Mouse (Mus musculus): ENCODE measurements around the gene Cyp4f18. TPM values are rescaled to one million over a fixed set of nuclear protein-coding genes. Genes with fewer than 3 reads are reported as not detected.

The Cyp4f18 gene
- total RNA-seq, 2 experiments from 2014 or later, result 0.70 to 0.73 TPM

DNA sequence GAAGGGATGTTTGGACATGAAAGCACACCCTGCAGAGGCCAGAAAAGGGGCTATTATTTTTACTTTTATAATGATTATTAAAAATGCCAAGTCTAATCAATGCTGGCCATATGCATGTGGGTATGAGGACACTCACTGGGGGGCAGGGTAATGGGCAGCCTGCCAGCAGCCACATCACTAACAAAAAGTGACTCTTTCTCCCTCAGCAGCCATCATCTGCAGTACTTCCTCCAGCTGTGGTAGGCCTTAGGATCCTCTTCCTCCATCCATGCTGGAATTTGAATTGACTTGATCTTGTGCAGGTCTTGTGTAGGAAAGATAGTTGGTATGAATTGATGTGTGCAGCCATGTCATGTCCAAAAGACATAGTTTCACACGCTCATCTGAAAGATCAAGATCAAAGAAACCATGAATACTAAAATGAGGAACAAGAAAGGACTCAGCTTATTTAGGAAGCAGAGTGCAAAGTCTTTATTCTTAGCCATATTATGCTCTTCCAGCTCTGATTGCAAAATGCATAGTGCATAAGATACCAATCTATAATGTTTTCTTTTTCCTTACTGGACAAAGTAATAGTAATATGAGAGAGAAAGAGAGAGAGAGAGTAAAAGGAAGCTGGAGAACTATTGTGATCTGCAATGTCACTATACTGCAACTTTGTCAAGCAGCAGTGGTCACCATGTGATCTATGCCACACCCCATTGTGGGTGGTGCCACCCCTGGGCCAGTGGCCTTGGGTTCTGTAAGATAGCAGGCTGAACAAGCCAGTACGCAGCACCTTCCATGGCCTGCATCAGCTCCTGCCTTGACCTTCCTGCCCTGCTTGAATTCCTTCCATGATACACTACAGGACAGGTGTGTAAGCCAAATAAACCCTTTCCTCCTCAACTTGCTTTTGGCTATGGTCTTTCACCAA, 68.9 kb downstream of the Cyp4f18 start:
- no peak for DNase-seq (ENCODE audit: low spot score)
- intact Hi-C loops (cut with DNase I), result no loop called here

Other genes with a start within 250 kb of the Cyp4f18 start
- gene Zfp709, start 127.6 kb downstream of the Cyp4f18 start, total RNA-seq (2021), result 1 to 10 TPM; 5.5 to 6.7 TPM
- 1 to 10 TPM; 3.1 to 6.1 TPM for gene Zfp882, start 101.0 kb downstream of the Cyp4f18 start, total RNA-seq (2021)
- gene Zfp617, start 101.0 kb downstream of the Cyp4f18 start, total RNA-seq (2021), result 10 to 100 TPM; 22.4 to 28.8 TPM
- gene Zfp961, start 58.6 kb downstream of the Cyp4f18 start, total RNA-seq (2021), result 1 to 10 TPM; 5.5 to 10.0 TPM
- gene Olfr372, start 31.6 kb upstream of the Cyp4f18 start, total RNA-seq (2021), result not detected
- gene Olfr373, start 73.6 kb upstream of the Cyp4f18 start, total RNA-seq (2021), result not detected
- gene Olfr374, start 97.4 kb upstream of the Cyp4f18 start, total RNA-seq (2021), result not detected
- 100 to 1,000 TPM; 105 to 108 TPM for gene Tpm4, start 125.3 kb upstream of the Cyp4f18 start, total RNA-seq (2021)
- 10 to 100 TPM; 23.4 to 23.5 TPM for gene Rab8a, start 151.6 kb upstream of the Cyp4f18 start, total RNA-seq (2021)
- gene Hsh2d, start 180.0 kb upstream of the Cyp4f18 start, total RNA-seq (2021), result not detected
- under 1 TPM in 1 of 2 experiments, not detected in 1; 0.49 TPM for gene Cib3, start 203.2 kb upstream of the Cyp4f18 start, total RNA-seq (2021)
- not detected for gene Gm11034, start 204.0 kb upstream of the Cyp4f18 start, total RNA-seq (2021)
- 10 to 100 TPM; 20.4 to 20.7 TPM for gene Fam32a, start 210.1 kb upstream of the Cyp4f18 start, total RNA-seq (2021)
- 10 to 100 TPM; 44.0 to 46.1 TPM for gene Ap1m1, start 230.4 kb upstream of the Cyp4f18 start, total RNA-seq (2021)